Mouse (Mus musculus): ENCODE measurements around the gene Gm20671.
"Not testable (repeated sequence)": the region's sequence is repeated elsewhere in the genome, so short reads cannot be mapped to it uniquely, and the experiment has no call there.

GRCm38 (mm10) chr5:32855274-32855673 is 28.4 kb upstream of the Gm20671 start:
- TF ChIP-seq CTCF, EP300 (IDR thresholded peaks at IDR 0.05; ENCODE audit: low read depth): not testable (repeated sequence)

Measured in heart, postnatal 0 days (tissue).